Mouse (Mus musculus) cerebellum, adult 9-11 months (tissue): ENCODE results near the gene 4933427I04Rik.
A peak's percentile ranks its signal among the peaks of the same experiment; 100 is the strongest.

Experiments
- DNase-seq: peaks from one replicate; pipeline ENCODE4 v3.0.0; 2022

4933427I04Rik gene

DNA sequence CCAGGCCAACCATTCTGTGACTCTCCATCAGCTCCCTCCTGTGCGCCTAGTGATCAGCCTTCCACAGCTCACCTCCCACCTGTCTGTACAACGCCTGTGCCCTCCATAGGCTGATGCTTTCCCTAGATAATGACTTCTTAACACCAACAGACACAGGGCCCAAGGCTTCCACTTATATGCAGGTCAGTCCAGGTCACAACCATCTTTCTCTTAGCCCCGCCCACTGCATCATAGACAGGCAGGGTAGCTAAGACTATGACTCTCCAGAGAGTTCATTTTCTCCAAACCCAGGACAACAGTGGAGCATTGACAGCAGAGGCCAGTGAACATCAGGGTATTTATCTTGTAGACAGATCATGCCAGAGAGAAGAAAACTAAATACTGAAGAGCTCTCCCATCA, at the start of gene 4933427I04Rik:
Gene 4933427I04Rik, plus strand, starts transcription at position 301 of the 400 bp plus-strand sequence.
- no peak for DNase-seq

GRCm38 (mm10) chr4:123810475-123811295, 48.8 kb upstream of the 4933427I04Rik start:
- DNase-seq, result no peak

GRCm38 (mm10) chr4:123812525-123812924, 47.0 kb upstream of the 4933427I04Rik start:
- no peak for DNase-seq

GRCm38 (mm10) chr4:123814030-123814501, 45.4 kb upstream of the 4933427I04Rik start:
- DNase-seq, result no peak

DNA sequence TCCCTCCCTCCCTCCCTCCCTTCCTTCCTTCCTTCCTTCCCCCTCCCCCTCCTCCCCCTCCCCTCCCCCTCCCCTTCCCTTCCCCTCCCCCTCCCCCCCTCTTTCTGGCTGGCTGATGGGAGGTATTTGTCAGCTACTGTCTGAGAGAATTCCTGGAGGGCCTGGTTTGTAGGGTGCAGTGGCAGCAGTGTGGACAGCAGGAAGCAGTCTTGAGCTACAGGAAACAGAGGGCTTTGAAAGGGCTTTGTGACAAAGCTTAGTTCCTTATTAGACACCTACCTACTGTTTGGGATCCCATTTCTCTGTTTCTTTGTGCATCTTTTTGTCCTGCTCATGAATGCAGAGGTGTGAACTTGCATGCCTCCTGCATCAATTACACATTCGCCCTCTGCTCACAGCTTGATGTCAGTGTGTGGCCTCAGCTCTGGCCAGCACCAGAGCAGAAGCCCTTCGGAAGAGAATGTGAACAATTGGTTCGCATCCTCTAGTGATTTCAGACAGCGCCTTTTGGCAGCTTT, 40.3 kb upstream of the 4933427I04Rik start:
- no peak for DNase-seq

GRCm38 (mm10) chr4:123842126-123842525, 17.4 kb upstream of the 4933427I04Rik start:
- DNase-seq, result no peak

DNA sequence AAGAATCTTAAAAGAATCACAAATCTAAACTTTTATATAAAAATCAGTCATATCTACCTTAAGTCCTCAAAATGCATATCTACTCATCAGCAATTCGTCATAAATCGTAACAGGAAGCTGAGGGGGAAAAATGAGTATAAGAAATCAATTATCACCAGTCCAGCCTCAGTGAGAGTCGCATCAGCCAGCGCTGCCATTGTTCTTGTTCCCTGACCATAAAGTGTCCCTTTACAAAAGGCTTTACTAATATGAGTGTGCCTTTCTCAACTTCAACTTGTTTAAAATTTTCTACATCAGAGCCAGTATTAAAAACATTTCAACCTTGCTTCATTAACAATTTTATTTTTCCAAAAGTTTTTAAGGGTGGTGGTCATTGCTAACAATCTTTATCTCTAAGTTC, 2.6 kb upstream of the 4933427I04Rik start:
- DNase-seq, result no peak

GRCm38 (mm10) chr4:123858090-123858489, 1.4 kb upstream of the 4933427I04Rik start:
- DNase-seq, result no peak

GRCm38 (mm10) chr4:123859803-123860202, 324 bp downstream of the 4933427I04Rik start:
- DNase-seq, result no peak

- DNase-seq, result no peak
These were observed 1.1 kb downstream of the 4933427I04Rik start for GRCm38 (mm10) chr4:123860621-123861020.

GRCm38 (mm10) chr4:123893726-123894125, 34.2 kb downstream of the 4933427I04Rik start:
- no peak for DNase-seq

DNA sequence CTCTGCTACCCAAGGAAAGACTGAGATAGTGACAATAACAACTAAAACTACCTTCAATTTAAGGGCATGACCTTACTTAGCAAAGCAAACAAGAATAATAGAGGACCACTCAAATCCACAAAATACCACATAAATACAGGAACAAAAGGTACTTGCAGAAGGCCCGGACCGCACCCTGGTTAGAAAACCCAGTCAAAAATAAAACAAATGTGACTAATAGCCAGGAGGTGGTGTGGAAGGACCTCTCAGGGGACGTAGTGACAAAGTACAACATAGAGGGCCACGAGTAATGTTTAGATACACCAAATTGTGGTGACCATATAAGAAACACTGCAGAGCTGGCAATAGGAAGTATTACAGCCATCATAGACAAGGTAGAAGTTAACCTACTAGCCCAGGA, 34.8 kb downstream of the 4933427I04Rik start:
- DNase-seq, result no peak

- DNase-seq, result no peak
These were observed 39.2 kb downstream of the 4933427I04Rik start for GRCm38 (mm10) chr4:123898696-123899095.

DNA sequence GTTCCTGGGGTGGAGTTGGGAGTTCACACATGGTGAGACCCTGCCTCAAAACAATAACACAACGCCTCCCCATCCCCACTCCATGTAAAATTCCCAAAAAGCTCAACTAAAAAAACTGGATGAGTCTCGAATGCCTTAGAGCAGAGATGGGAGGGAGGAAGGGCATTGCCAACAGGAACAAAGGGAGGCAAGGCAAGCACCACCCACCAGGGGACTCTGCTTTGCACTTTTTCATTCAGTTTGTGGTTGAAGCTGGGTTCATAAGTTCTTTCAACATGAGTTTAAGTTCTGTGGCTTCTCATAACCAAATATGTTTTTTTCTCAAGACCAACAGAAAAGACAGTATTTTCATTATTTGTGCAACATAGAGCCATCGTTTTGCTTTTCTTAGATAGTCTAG, 44.0 kb downstream of the 4933427I04Rik start:
- DNase-seq, result no peak

GRCm38 (mm10) chr4:123904333-123905125, 45.0 kb downstream of the 4933427I04Rik start, which contains the start of gene Mycbp:
TSS of gene Mycbp (plus strand) at chr4:123904832.
- DNase-seq, result peak; percentile 99

DNA sequence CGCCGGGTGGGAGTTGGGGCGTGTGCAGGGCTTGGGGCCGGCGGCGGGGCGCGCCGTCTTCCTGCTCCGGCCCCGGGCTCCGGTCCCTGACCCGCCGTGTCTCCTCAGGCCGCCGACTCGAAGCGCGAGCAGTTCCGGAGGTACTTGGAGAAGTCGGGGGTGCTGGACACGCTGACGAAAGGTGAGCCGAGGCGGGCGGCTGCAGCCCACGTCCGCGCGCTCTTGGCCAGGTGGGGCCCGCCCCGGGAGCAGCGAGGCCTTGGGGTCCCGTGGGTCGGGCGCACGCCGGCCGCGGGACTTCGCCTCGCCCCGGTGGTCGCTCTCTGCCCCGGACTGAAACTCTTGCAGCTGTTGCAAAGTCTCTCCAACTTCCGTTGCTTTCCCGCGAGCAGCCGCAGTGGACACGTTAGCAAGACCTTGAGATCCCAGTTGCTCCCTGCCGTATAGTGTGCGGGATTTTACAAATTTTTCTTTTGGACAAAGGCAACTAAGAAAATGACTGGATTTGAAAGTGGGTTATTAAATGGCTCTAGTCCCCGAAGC, 45.7 kb downstream of the 4933427I04Rik start:
- no peak for DNase-seq

DNA sequence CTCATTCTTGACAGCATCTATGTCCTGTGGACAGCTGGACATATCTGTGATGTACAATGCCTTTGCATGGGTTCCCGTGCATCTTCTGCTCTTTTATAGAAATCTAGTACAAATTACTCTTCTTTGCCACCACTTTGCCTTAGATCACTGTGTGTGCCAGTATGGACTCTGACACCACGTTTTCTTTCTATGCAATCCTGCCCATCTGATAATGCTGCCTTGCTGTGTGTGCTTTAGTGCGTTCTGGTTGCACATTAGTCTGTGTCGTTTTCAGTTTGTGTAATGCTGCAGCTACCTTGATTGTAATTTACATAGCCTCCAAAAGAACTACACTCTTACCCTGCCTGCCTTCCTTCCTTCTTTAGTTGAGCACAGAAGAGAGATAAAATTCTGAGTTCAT, 52.0 kb downstream of the 4933427I04Rik start:
- no peak for DNase-seq

DNA sequence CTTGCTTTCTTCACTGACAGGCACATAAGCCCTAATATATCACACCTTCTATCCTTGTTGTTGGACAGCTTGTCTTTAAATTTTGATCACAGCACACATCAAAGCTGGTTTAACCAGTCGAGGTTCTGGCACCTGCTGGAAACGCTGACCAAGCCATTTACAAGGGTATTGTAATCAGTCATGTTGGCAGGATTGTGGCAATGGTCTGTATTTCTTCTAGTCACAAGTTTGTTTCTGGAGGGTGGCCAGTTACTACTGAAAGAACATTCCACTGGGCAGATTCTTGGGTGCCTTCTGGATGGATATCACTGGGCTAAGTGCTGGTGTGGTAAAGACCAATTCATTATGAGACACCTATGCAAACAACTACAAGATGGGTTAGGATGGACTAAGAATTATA, 53.0 kb downstream of the 4933427I04Rik start:
- DNase-seq, result no peak
